Mouse (Mus musculus) CH12.LX (cell line): ENCODE data around the gene Gm10031. TPM values are rescaled to one million over a fixed set of nuclear protein-coding genes. Genes with fewer than 3 reads are reported as not detected.

Experiments
- DNase-seq: peaks from one replicate; pipeline ENCODE4 v3.0.0-alpha.2; 2013; ENCODE audit errors: extremely low read depth
- H3K27ac ChIP-seq: 2 replicates; pipeline ENCODE4 v1.5.1; 2012; ENCODE audit warnings: low read depth, mild to moderate bottlenecking, control low read depth, moderate library complexity; ENCODE audit not compliant: insufficient read depth
- H3K27me3 ChIP-seq: replicated peaks from 2 replicates; pipeline ENCODE3; 2012; ENCODE audit warnings: inconsistent platforms
- H3K36me3 ChIP-seq, 2 experiments: replicated peaks in 1 of 2; 2 replicates each; pipeline versions ENCODE3 to v1.6.1; 2012; ENCODE audit warnings: inconsistent platforms in 1 of 2, low read length in 1 of 2, mild to moderate bottlenecking in 1 of 2, mixed read lengths in 1 of 2, moderate library complexity in 1 of 2; ENCODE audit not compliant: control insufficient read depth in 1 of 2, insufficient read depth in 1 of 2
- H3K4me1 ChIP-seq, 2 experiments: 2 replicates each; pipeline ENCODE4 v1.6.1; 2012; ENCODE audit warnings: inconsistent platforms in 1 of 2, moderate library complexity in 1 of 2; ENCODE audit not compliant: insufficient read depth in 2 of 2, control insufficient read depth in 1 of 2
- H3K4me2 ChIP-seq: 2 replicates; pipeline ENCODE4 v1.6.1; 2012; ENCODE audit warnings: low read depth, mild to moderate bottlenecking, control low read depth; ENCODE audit not compliant: poor library complexity, insufficient read depth, severe bottlenecking
- H3K4me3 ChIP-seq, 3 experiments: fragments of 150-350 bp in 1 of 3; sonication (generic) in 1 of 3; replicated peaks in 1 of 3; 2 replicates each; pipeline versions ENCODE3 to v1.5.1; 2011 to 2012; ENCODE audit warnings: low read depth in 2 of 3, low read length in 2 of 3, mild to moderate bottlenecking in 2 of 3, moderate library complexity in 2 of 3, control low read depth in 1 of 3, improper control_type of control experiment in 1 of 3, inconsistent platforms in 1 of 3, mixed read lengths in 1 of 3; ENCODE audit not compliant: poor library complexity in 1 of 3
- H3K79me2 ChIP-seq: replicated peaks from 2 replicates; pipeline ENCODE4 v1.6.1; 2012; ENCODE audit warnings: mild to moderate bottlenecking, moderate library complexity; ENCODE audit not compliant: control insufficient read depth, poor library complexity, insufficient read depth, severe bottlenecking; ENCODE audit errors: extremely low read depth
- H3K9ac ChIP-seq: 2 replicates; pipeline ENCODE4 v1.6.1; 2012; ENCODE audit warnings: low read depth, mild to moderate bottlenecking, control low read depth, moderate library complexity; ENCODE audit not compliant: insufficient read depth
- H3K9me3 ChIP-seq: replicated peaks from 2 replicates; pipeline ENCODE3; 2012; ENCODE audit warnings: low read length, inconsistent platforms, mixed read lengths
- BHLHE40 ChIP-seq: IDR thresholded peaks from 2 replicates; pipeline ENCODE4 v1.6.1; 2011; ENCODE audit warnings: mild to moderate bottlenecking, low read depth, low read length, improper control_type of control experiment
- CHD1 ChIP-seq: IDR thresholded peaks from 2 replicates; pipeline ENCODE4 v1.6.1; 2012; ENCODE audit warnings: low read depth, low read length, improper control_type of control experiment, inconsistent platforms
- CHD2 ChIP-seq: IDR thresholded peaks from 2 replicates; pipeline ENCODE4 v1.6.1; 2011; ENCODE audit warnings: low read length, improper control_type of control experiment
- CTCF ChIP-seq, 2 experiments: IDR thresholded peaks in 1 of 2; conservative IDR thresholded peaks in 1 of 2; 2 replicates each; pipeline ENCODE4 v1.5.1; 2011 to 2012; ENCODE audit warnings: low read depth in 2 of 2, low read length in 2 of 2, improper control_type of control experiment in 1 of 2, inconsistent platforms in 1 of 2, mild to moderate bottlenecking in 1 of 2, moderate library complexity in 1 of 2
- EP300 ChIP-seq: IDR thresholded peaks from 2 replicates; pipeline ENCODE4 v1.6.1; 2011; ENCODE audit warnings: low read length, improper control_type of control experiment
- ETS1 ChIP-seq: conservative IDR thresholded peaks from 2 replicates; pipeline ENCODE4 v1.6.1; 2012; ENCODE audit warnings: low read depth, mild to moderate bottlenecking, inconsistent platforms, low read length, improper control_type of control experiment, moderate library complexity
- IRF4 ChIP-seq: IDR thresholded peaks from 2 replicates; pipeline ENCODE4 v1.6.1; 2014; ENCODE audit warnings: low read depth, mild to moderate bottlenecking, inconsistent platforms, low read length, improper control_type of control experiment
- JUN ChIP-seq: IDR thresholded peaks from 2 replicates; pipeline ENCODE4 v1.6.1; 2011; ENCODE audit warnings: low read depth, mild to moderate bottlenecking, low read length, improper control_type of control experiment, moderate library complexity; ENCODE audit not compliant: insufficient read depth
- JUND ChIP-seq: conservative IDR thresholded peaks from 2 replicates; pipeline ENCODE4 v1.6.1; 2011; ENCODE audit warnings: low read depth, low read length, improper control_type of control experiment
- KAT2A ChIP-seq: IDR thresholded peaks from 2 replicates; pipeline ENCODE4 v1.6.1; 2012; ENCODE audit warnings: low read length, improper control_type of control experiment, inconsistent platforms; ENCODE audit not compliant: insufficient replicate concordance
- MAZ ChIP-seq: IDR thresholded peaks from 2 replicates; pipeline ENCODE4 v1.6.1; 2012; ENCODE audit warnings: low read depth, mild to moderate bottlenecking, inconsistent platforms, low read length, improper control_type of control experiment, moderate library complexity
- MEF2A ChIP-seq: IDR thresholded peaks from 2 replicates; pipeline ENCODE4 v1.6.1; 2014; ENCODE audit warnings: low read depth, mild to moderate bottlenecking, inconsistent platforms, low read length, improper control_type of control experiment, borderline replicate concordance
- MYC ChIP-seq: IDR thresholded peaks from 2 replicates; pipeline ENCODE4 v1.6.1; 2011; ENCODE audit warnings: low read depth, mild to moderate bottlenecking, improper control_type of control experiment, low read length
- PAX5 ChIP-seq: IDR thresholded peaks from 2 replicates; pipeline ENCODE4 v1.6.1; 2012; ENCODE audit warnings: low read length, inconsistent platforms, mixed read lengths
- RCOR1 ChIP-seq: conservative IDR thresholded peaks from 2 replicates; pipeline ENCODE4 v1.6.1; 2012; ENCODE audit warnings: low read depth, mild to moderate bottlenecking, inconsistent platforms, low read length, improper control_type of control experiment
- SIN3A ChIP-seq: IDR thresholded peaks from 2 replicates; pipeline ENCODE4 v1.6.1; 2012; ENCODE audit warnings: low read length, improper control_type of control experiment, inconsistent platforms
- TBP ChIP-seq: conservative IDR thresholded peaks from 2 replicates; pipeline ENCODE4 v1.6.1; 2011; ENCODE audit warnings: low read depth, low read length, improper control_type of control experiment
- TCF12 ChIP-seq: IDR thresholded peaks from 2 replicates; pipeline ENCODE4 v1.6.1; 2014; ENCODE audit warnings: low read depth, mild to moderate bottlenecking, inconsistent platforms, low read length, improper control_type of control experiment
- UBTF ChIP-seq: IDR thresholded peaks from 2 replicates; pipeline ENCODE4 v1.6.1; 2012; ENCODE audit warnings: low read depth, mild to moderate bottlenecking, inconsistent platforms, low read length, improper control_type of control experiment, moderate library complexity
- ZKSCAN1 ChIP-seq: IDR thresholded peaks from 2 replicates; pipeline ENCODE4 v1.6.1; 2012; ENCODE audit warnings: low read depth, inconsistent platforms, low read length, improper control_type of control experiment, borderline replicate concordance
- ZMIZ1 ChIP-seq: IDR thresholded peaks from 2 replicates; pipeline ENCODE4 v1.6.1; 2012; ENCODE audit warnings: low read depth, mild to moderate bottlenecking, inconsistent platforms, low read length, improper control_type of control experiment
- ZNF384 ChIP-seq: IDR thresholded peaks from 2 replicates; pipeline ENCODE4 v1.6.1; 2012; ENCODE audit warnings: low read depth, low read length, improper control_type of control experiment, inconsistent platforms
- dilution Hi-C: fragments of 300-500 bp; cut with MboI; formaldehyde crosslinking; loops from 2 replicates; pipeline ENCODE4 v1.14.3; 2020; ENCODE audit warnings: low sequenced_read_pairs; ENCODE audit not compliant: extremely low pct_unique_long_range_greater_than_20kb, extremely low pct_ligation_motif_present
- in situ Hi-C: fragments of 300-500 bp; cut with MboI; formaldehyde crosslinking; loops from 3 replicates; pipeline ENCODE4 v1.14.3; 2019; ENCODE audit warnings: low sequenced_read_pairs, low pct_ligation_motif_present, low pct_unique_long_range_greater_than_20kb, mixed read lengths
- polyA plus RNA-seq: library from polyadenylated mRNA; unstranded; fragments of >175 nt; gene quantifications from 2 replicates; pipeline ENCODE4 v1.2.1, GENCODE M21; 2012; ENCODE audit warnings: low read depth; ENCODE audit not compliant: insufficient read length
- total RNA-seq, 2 experiments: library from RNA; depleted of rRNA; stranded (reverse); fragments of 300-350 nt in 1 of 2; fragments of >200 nt in 1 of 2; gene quantifications; 2 replicates each; pipeline ENCODE4 v1.2.3; 2012 to 2014

Gm10031 gene
- total and polyA plus RNA-seq, 3 experiments = 15.2 to 44.8 (median 22.8) TPM

DNA sequence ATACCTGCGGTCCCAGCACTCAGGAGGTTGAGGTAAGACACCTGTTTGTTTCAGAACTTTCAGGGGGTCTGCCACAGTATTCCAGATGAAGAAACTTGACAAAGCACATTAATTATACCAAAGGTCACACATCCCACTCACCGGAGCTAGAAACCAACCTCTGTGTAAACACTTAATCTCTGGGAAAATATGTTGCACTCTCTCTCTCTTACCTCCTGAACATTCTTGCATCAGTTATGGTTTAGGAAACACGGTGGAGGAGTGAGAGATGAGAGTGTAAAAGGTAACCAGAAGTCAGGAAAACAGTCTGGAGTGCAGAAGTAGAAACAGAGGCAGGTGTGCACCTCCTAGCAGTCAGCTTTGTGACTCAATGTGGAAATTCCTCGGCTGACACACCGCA, 35.8 kb upstream of the Gm10031 start:
- no peaks in the 10 kb centered on the region for H3K27me3 ChIP-seq
- no peak overlapping the region for H3K4me3 ChIP-seq
- in situ Hi-C loops = no loop called here
- H3K36me3 ChIP-seq = no peaks in the 10 kb centered on the region
- no peak overlapping the region for H3K9ac ChIP-seq
- H3K27ac ChIP-seq = no peak overlapping the region
- no peaks in the 10 kb centered on the region for H3K9me3 ChIP-seq
- dilution Hi-C loops = no loop called here
- no peaks in the 10 kb centered on the region for H3K79me2 ChIP-seq
- H3K4me1 ChIP-seq = peaks cover 0 to 3% of the 10 kb centered on the region in 2 experiments; a peak in 1 of 4 replicates
- TF ChIP-seq KAT2A (no peak), TBP (no peak), MAZ (no peak), TCF12 (no peak), MEF2A (no peak), CTCF (conservative IDR thresholded peaks at IDR 0.05 in 1 of 2, IDR thresholded peaks at IDR 0.05 in 1 of 2; ENCODE audit: low read depth in 2 of 2, low read length in 2 of 2) (no peak), BHLHE40 (no peak)
- no peak for DNase-seq
- H3K4me2 ChIP-seq = no peak overlapping the region

- no peak for DNase-seq
- no peaks in the 10 kb centered on the region for H3K9me3 ChIP-seq
- H3K4me2 ChIP-seq = no peak overlapping the region
- no peak overlapping the region for H3K27ac ChIP-seq
- H3K27me3 ChIP-seq = no peaks in the 10 kb centered on the region
- H3K36me3 ChIP-seq = no peaks in the 10 kb centered on the region
- in situ Hi-C loops (no loop called here), dilution Hi-C loops (no loop called here)
- no peak overlapping the region for H3K9ac ChIP-seq
- H3K4me3 ChIP-seq = no peak overlapping the region
- H3K4me1 ChIP-seq = peaks cover 0 to 11% of the 10 kb centered on the region in 2 experiments; a peak in 1 of 4 replicates
- H3K79me2 ChIP-seq = no peaks in the 10 kb centered on the region
- TF ChIP-seq BHLHE40 = no peak
- no peak for TF ChIP-seq ZKSCAN1
- TF ChIP-seq ZMIZ1 = no peak
- TF ChIP-seq PAX5 = no peak
Measured at GRCm38 (mm10) chr1:156491226-156491796, 32.5 kb upstream of the Gm10031 start.

DNA sequence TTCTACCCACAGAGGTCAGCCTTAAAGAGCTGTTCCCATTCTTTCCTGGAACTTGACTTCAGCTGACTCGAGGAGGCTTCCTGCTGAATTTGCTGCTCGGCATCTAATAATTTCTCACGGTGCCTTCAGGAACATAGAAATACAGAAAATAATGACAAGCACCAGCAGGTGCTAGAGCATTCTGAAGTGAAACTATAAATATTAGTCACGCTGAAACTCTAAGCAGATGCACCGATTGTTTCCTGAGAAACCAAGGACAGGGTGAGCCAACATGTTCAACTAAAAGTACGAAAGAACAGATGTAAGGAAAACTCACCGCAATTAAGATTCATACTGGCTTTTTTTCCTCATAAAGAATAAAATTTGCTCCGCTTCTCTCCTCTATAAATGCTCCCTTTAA, 28.8 kb upstream of the Gm10031 start:
- no peak for TF ChIP-seq UBTF
- no peak for TF ChIP-seq CHD1
- TF ChIP-seq JUN = peak; percentile 59; the same call in 1 of the 2 replicates
- 0 out of 2 replicates have a peak, but pooled peaks have one; percentile 40 for TF ChIP-seq CHD2
- peak; percentile 89 for TF ChIP-seq IRF4
- 0 out of 2 replicates have a peak, but pooled peaks have one; percentile 21 for TF ChIP-seq SIN3A
- TF ChIP-seq JUND = peak; percentile 79
- no peak for TF ChIP-seq ZNF384
- TF ChIP-seq MYC = peak; percentile 54; the same call in 1 of the 2 replicates
- TF ChIP-seq BHLHE40 = peak; percentile 43; the same call in 1 of the 2 replicates
- peak; percentile 54; the same call in 1 of the 2 replicates for TF ChIP-seq ETS1
- TF ChIP-seq EP300 = peak; percentile 94
- peak; percentile 76 for TF ChIP-seq TCF12
- TF ChIP-seq RCOR1 = peak; percentile 64
- TF ChIP-seq KAT2A = no peak
- dilution Hi-C loops = no loop called here
- 0 out of 2 replicates have a peak overlapping the region, but pooled peaks have one; percentile 9 for H3K9ac ChIP-seq
- H3K4me2 ChIP-seq = peak overlapping the region; percentile 80
- H3K27ac ChIP-seq = no peak overlapping the region
- no peak overlapping the region for H3K4me3 ChIP-seq
- H3K36me3 ChIP-seq = no peaks in the 10 kb centered on the region
- DNase-seq = peak; percentile 21
- peaks cover 0 to 11% of the 10 kb centered on the region in 2 experiments; a peak in 1 of 4 replicates for H3K4me1 ChIP-seq
- H3K27me3 ChIP-seq = no peaks in the 10 kb centered on the region
- no peaks in the 10 kb centered on the region for H3K9me3 ChIP-seq
- H3K79me2 ChIP-seq = no peaks in the 10 kb centered on the region
- in situ Hi-C loops = no loop called here
